Mouse (Mus musculus): ENCODE data around the gene Rabgap1l. TPM values are rescaled to one million over a fixed set of nuclear protein-coding genes. Genes with fewer than 3 reads are reported as not detected.

Rabgap1l gene
- total RNA-seq, 1 experiment from 2014 or later: 436 TPM

- no peak for ATAC-seq (ENCODE audit: extremely low read depth, insufficient number of reproducible peaks, low FRiP score, poor library complexity, severe bottlenecking)
These were observed 244.8 kb downstream of the Rabgap1l start for GRCm38 (mm10) chr1:160547934-160548876.

GRCm38 (mm10) chr1:160535649-160536048, 257.4 kb downstream of the Rabgap1l start:
- no peak for ATAC-seq (ENCODE audit: extremely low read depth, insufficient number of reproducible peaks, low FRiP score, poor library complexity, severe bottlenecking)

- no peak for ATAC-seq (ENCODE audit: extremely low read depth, insufficient number of reproducible peaks, low FRiP score, poor library complexity, severe bottlenecking)
These were observed 258.3 kb downstream of the Rabgap1l start for GRCm38 (mm10) chr1:160534571-160535335.

- no peak for ATAC-seq (ENCODE audit: extremely low read depth, insufficient number of reproducible peaks, low FRiP score, poor library complexity, severe bottlenecking)
These were observed 259.7 kb downstream of the Rabgap1l start for GRCm38 (mm10) chr1:160533209-160533820.

GRCm38 (mm10) chr1:160531402-160531801, 261.6 kb downstream of the Rabgap1l start:
- no peak for ATAC-seq (ENCODE audit: extremely low read depth, insufficient number of reproducible peaks, low FRiP score, poor library complexity, severe bottlenecking)

GRCm38 (mm10) chr1:160521918-160522317, 271.1 kb downstream of the Rabgap1l start:
- no peak for ATAC-seq (ENCODE audit: extremely low read depth, insufficient number of reproducible peaks, low FRiP score, poor library complexity, severe bottlenecking)

- no peak for ATAC-seq (ENCODE audit: extremely low read depth, insufficient number of reproducible peaks, low FRiP score, poor library complexity, severe bottlenecking)
These were observed 272.3 kb downstream of the Rabgap1l start for GRCm38 (mm10) chr1:160520665-160521064.

GRCm38 (mm10) chr1:160519896-160520465, 273.0 kb downstream of the Rabgap1l start:
- ATAC-seq (ENCODE audit: extremely low read depth, insufficient number of reproducible peaks, low FRiP score, poor library complexity, severe bottlenecking): no peak

GRCm38 (mm10) chr1:160518552-160518951, 274.5 kb downstream of the Rabgap1l start:
- ATAC-seq (ENCODE audit: extremely low read depth, insufficient number of reproducible peaks, low FRiP score, poor library complexity, severe bottlenecking): no peak

- no peak for ATAC-seq (ENCODE audit: extremely low read depth, insufficient number of reproducible peaks, low FRiP score, poor library complexity, severe bottlenecking)
These were observed 285.2 kb downstream of the Rabgap1l start for GRCm38 (mm10) chr1:160507766-160508165.

- ATAC-seq (ENCODE audit: extremely low read depth, insufficient number of reproducible peaks, low FRiP score, poor library complexity, severe bottlenecking): no peak
These were observed 296.0 kb downstream of the Rabgap1l start for GRCm38 (mm10) chr1:160496906-160497577.

GRCm38 (mm10) chr1:160485731-160486130, 307.3 kb downstream of the Rabgap1l start:
- ATAC-seq (ENCODE audit: extremely low read depth, insufficient number of reproducible peaks, low FRiP score, poor library complexity, severe bottlenecking): no peak

GRCm38 (mm10) chr1:160485028-160485427, 308.0 kb downstream of the Rabgap1l start:
- ATAC-seq (ENCODE audit: extremely low read depth, insufficient number of reproducible peaks, low FRiP score, poor library complexity, severe bottlenecking): no peak

- ATAC-seq (ENCODE audit: extremely low read depth, insufficient number of reproducible peaks, low FRiP score, poor library complexity, severe bottlenecking): no peak
These were observed 311.4 kb downstream of the Rabgap1l start for GRCm38 (mm10) chr1:160481643-160482042.

- ATAC-seq (ENCODE audit: extremely low read depth, insufficient number of reproducible peaks, low FRiP score, poor library complexity, severe bottlenecking): no peak
These were observed 325.6 kb downstream of the Rabgap1l start for GRCm38 (mm10) chr1:160467443-160467842.

- no peak for ATAC-seq (ENCODE audit: extremely low read depth, insufficient number of reproducible peaks, low FRiP score, poor library complexity, severe bottlenecking)
These were observed 327.8 kb downstream of the Rabgap1l start for GRCm38 (mm10) chr1:160465186-160465585.

GRCm38 (mm10) chr1:160464148-160464547, 328.9 kb downstream of the Rabgap1l start:
- ATAC-seq (ENCODE audit: extremely low read depth, insufficient number of reproducible peaks, low FRiP score, poor library complexity, severe bottlenecking): no peak

- ATAC-seq (ENCODE audit: extremely low read depth, insufficient number of reproducible peaks, low FRiP score, poor library complexity, severe bottlenecking): no peak
These were observed 332.7 kb downstream of the Rabgap1l start for GRCm38 (mm10) chr1:160460346-160460745.

GRCm38 (mm10) chr1:160451663-160452062, 341.3 kb downstream of the Rabgap1l start:
- no peak for ATAC-seq (ENCODE audit: extremely low read depth, insufficient number of reproducible peaks, low FRiP score, poor library complexity, severe bottlenecking)
